Mouse (Mus musculus) testis, adult 2 months (tissue): ENCODE results near the gene Axl.

Experiments
- CTCF ChIP-seq: fragments of 200-500 bp; IDR thresholded peaks from 2 replicates; pipeline ENCODE4 v1.5.1; 2012; ENCODE audit warnings: low read depth, mild to moderate bottlenecking, inconsistent platforms, low read length, moderate library complexity; ENCODE audit not compliant: control insufficient read depth, insufficient read depth, insufficient replicate concordance
- POLR2A ChIP-seq: fragments of 200-500 bp; IDR thresholded peaks from 2 replicates; pipeline ENCODE4 v1.6.1; 2012; ENCODE audit warnings: low read depth, mild to moderate bottlenecking, inconsistent platforms, low read length, moderate library complexity; ENCODE audit not compliant: control insufficient read depth

- TF ChIP-seq CTCF (no peak), POLR2A (no peak)
Measured at GRCm38 (mm10) chr7:25753643-25754438, 34.7 kb downstream of the Axl start.
